Mouse (Mus musculus): ENCODE measurements around the gene Kif3a.

Kif3a gene

DNA sequence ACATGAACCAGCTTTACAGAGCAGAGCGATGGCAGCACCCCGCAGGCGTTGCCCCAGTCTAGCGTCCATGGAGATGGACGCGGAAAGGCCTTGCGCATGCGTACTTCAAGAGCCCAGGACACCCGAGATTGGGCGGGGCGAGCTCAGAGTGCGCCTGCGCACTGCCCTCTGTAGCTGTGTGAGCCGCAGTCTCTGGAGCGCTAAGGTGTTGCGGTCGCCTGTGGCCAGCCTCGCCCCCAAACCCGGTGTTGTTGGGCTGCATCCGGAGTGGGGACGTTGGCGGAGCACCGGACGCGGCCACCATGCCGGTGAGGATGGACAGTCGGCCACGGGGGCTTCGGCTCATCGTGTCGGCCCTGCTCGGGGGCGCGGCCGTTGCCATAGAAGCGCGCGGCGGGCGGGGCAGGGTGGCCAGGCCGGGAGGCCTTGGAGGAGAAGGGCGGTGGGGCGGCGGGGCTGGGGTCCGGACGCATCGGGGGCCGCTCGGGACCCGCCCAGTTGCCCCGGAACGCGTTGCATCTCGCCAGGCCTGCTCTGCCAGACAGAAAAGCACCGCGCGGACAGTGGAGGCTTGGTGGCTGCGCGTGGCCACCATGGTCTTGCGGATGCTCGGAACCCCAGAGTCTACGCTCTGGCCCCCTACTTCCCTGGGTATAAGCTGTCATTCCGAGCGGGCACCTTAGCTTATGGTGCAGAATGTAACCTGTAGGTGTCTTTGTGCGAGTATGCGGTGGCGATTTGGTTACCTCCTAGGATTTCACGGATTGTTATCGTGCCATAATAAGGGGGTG lies at the start of gene Kif3a:
Gene Kif3a (plus strand): TSS at position 156 of the 791 bp plus-strand sequence.
- DNase-seq, result peak; percentile 92 to 93

DNA sequence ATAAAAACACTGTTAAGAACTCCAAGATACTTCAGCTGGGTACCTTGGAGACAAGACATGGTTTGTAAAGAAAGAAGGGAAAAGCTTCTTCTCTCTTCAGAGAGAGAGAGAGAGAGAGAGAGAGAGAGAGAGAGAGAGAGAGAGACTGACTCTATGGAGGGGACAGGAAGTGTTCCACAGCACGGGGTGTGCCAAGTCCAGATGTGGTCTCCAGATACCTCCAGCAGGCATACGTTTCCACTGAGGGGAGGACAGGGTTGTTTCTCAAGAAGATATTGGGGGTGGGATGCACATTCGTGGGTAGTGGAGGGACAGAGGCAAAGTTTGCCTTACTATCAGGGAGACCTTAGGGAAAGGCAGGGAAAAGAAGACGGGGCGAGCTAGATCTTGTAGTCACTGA lies 48.4 kb upstream of the Kif3a start:
- DNase-seq, result no peak

DNA sequence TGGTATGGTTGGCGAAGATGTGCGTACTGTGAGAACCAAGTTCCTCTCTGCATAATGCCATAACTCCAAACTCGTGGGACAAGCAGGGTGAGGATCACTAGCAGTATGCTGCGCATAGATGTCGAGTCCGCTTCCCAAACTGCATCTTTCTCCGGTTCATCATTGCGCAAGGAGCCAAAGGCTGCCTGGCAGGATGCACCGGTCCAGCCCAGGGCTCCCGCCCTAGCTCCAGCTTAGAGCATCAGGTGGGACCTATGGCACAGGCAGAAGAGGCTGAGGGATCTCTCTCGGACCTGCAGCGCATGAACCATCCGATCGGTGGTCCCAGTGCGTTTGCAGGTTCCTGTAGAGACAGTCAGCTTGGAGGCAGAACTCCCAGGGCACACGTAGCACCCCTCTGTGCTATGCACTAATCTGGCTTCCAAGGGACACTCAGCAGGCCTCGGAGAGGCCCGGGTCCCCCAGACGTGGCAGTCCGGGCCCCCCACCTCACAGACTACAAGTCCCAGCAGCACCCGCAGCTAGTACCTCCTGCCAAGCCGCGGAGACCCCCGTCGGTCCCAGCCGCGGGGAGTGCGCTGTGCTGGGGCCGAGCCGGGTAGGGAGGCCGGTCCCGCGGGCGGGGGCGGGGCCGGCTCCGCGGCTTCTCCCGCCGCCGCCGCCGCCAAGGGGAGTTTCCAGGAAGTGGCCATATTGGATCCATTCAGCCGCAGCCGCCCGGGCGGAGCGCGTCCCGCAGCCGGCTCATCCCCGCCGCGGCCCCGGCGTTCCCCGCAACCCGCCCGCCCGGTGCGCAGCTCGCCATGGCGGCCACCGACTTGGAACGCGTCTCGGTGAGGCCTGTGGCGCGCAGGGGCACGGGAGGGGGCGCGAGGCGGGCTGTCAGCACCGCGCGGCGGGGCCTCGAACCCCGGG lies 47.7 kb upstream of the Kif3a start, which contains the start of gene Sept8:
Gene Sept8 (plus strand): TSS at position 51 of the 915 bp plus-strand sequence.
- DNase-seq, result peak in 1 of 2 experiments; percentile 20

DNA sequence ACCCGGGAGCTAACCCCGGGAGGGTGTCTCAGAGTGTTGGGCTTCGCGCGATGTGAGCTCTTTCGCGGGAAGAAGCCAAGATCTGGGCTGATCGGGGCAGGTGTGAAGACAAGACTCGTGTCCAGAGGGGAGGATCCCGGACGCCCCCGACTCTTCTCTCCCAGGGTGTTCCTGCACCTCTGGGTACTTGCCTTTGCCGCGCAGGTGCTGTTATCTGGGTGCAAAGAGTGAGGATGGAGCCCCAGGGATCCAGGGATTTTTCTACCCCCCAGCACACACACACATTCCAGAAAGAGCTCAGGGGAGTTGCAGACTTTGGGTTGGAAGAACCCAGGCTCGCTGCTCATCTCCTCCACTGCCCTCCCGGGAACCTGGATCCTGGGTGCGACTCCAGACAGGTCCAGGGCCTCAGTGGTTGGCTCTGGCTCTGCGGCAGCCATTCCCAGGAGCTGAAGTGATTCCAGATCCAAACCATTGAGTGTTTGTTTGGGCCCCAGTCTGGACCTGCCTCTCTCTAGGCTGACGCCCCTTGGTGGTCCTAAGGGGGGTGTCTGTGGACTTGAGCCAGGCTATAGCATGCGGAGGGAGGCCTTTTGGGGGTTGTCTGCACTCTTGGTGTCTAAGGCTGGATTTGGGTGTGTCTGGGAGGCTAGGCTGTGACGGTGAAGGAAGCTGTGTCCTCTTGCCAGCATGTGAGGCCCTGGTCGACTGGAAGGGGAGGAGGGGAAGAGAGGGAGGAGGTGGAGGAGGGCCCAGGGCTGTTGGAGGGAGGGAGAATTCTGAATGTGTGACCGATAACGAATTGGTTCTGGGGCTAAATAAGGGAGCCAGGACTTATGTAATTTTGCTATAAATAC lies 46.8 kb upstream of the Kif3a start:
- DNase-seq, result no peak

GRCm38 (mm10) chr11:53521120-53521820 lies 45.9 kb upstream of the Kif3a start:
- no peak for DNase-seq

- DNase-seq, result no peak
Measured at GRCm38 (mm10) chr11:53521821-53522131, 45.4 kb upstream of the Kif3a start.

- DNase-seq, result no peak
Measured at GRCm38 (mm10) chr11:53522362-53522761, 44.8 kb upstream of the Kif3a start.

- DNase-seq, result no peak
Measured at GRCm38 (mm10) chr11:53522930-53523329, 44.2 kb upstream of the Kif3a start.

DNA sequence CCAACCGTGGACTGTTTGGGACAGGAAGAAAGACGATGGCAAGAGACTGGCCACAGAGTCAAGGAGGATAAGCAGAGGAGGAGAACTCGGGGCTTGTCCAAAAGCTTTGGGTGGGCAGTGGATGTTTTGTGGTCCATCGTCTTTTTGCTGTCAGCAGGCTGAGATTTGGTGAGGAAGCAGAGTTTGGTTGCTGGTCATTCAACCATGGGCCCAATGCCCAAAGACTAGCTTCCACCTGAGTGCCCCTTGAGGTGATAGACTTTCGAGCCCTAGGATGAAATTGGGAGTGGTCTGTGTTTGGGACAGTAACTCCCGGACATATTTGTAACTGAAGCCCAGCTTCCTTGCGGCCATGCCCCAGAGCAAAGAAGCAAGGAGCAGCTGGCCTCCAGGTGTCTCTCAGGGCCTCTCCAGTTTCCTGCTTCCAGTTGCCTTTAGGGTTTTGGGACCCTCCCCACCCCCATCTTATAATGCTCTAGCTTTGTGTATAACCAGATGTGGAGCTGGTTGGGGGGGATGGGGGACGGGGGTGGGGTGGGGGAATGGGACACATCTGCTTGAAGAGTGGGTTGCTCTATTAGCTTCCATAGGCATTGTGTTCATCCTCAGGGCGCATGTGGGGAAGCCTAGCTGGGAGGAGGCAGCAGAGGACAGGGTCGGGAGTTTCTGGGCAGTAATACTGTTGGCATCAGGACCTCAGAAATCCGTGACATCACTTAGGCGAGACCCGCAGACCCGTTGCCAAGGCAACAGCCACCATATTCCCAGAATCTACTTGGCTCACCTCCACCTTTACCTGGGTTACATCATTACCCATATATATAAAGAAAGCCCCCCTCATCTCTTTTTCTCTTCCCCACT lies 43.4 kb upstream of the Kif3a start:
- no peak for DNase-seq

GRCm38 (mm10) chr11:53524905-53525304 lies 42.3 kb upstream of the Kif3a start:
- DNase-seq, result peak in 1 of 2 experiments; percentile 7

- DNase-seq, result no peak
Measured at GRCm38 (mm10) chr11:53525461-53525860, 41.7 kb upstream of the Kif3a start.

GRCm38 (mm10) chr11:53528397-53529252 lies 38.6 kb upstream of the Kif3a start:
- no peak for DNase-seq

DNA sequence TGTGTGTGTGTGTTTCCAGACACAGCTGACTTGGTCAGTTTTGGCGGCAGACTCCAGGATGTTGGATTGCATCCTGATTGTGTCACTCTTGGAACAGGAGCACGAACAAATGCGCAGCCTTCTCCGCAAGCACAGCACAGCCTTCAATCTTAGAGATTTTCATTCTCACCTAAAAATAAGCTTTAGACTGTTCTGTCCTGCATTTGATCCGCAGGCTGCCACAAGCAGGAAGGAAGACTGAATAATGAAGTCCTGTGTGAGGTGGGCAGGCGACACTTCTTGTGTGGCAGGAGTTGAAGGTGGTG lies 38.0 kb upstream of the Kif3a start:
- DNase-seq, result no peak

GRCm38 (mm10) chr11:53530001-53530400 lies 37.2 kb upstream of the Kif3a start:
- DNase-seq, result no peak

GRCm38 (mm10) chr11:53531578-53532230 lies 35.5 kb upstream of the Kif3a start:
- no peak for DNase-seq

- DNase-seq, result no peak
Measured at GRCm38 (mm10) chr11:53532231-53532620, 35.0 kb upstream of the Kif3a start.

GRCm38 (mm10) chr11:53539002-53539491 lies 28.1 kb upstream of the Kif3a start:
- no peak for DNase-seq

GRCm38 (mm10) chr11:53540394-53540793 lies 26.8 kb upstream of the Kif3a start:
- DNase-seq, result no peak

- no peak for DNase-seq
Measured at GRCm38 (mm10) chr11:53541222-53541621, 26.0 kb upstream of the Kif3a start.

- no peak for DNase-seq
Measured at GRCm38 (mm10) chr11:53543021-53543420, 24.2 kb upstream of the Kif3a start.
